In the genomic region with DNA sequence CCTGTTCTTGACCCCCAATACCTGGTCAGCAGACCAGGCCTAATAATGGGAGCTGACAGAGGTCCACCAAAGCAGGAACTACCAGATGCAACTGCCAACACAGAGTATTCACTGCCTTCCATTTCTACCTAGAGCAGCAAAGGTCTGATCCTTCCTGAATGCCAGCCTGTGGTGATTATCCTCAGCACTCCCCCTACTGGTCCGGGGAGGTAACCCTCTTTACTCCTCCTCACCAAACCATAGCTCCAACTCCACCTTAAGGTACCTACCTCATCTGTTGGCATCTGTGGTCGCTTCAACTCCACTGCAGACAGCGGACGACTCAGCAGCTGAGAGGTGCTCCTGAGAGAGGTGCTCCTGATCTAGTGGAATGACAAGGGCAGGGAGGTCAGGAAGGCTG, we compare ENCODE assay signal across 10 mouse cellular contexts. TPM values are rescaled to one million over a fixed set of nuclear protein-coding genes. Genes with fewer than 3 reads are reported as not detected.
A peak's percentile ranks its signal among the peaks of the same experiment; 100 is the strongest.
DNase-seq lines count a peak whose midpoint lies in the region; ATAC-seq and TF ChIP-seq lines count a peak whose summit lies in the region.
"Had no signal": no experiment of that assay in that cellular context is flagged by ENCODE, and none has a peak within 500 bp of the region (broad histone marks: within the 10 kb centered on the region; RNA-seq: fewer than 3 reads in every experiment).

No protein-coding gene starts in this region.

- peaks cover 15% of the 10 kb centered on the region for H3K79me2 ChIP-seq in MEL (ENCODE audit: control insufficient read depth, insufficient read depth, low read length, poor library complexity)

- H3K27ac ChIP-seq in kidney, embryonic 14.5 days (ENCODE audit: low read depth, low read length): no peak overlapping the region
- no peak overlapping the region for H3K27ac ChIP-seq in MEL (ENCODE audit: control insufficient read depth, low read depth, low read length)
- no peak overlapping the region for H3K27ac ChIP-seq in stomach, embryonic 15.5 days
- H3K27ac ChIP-seq: embryonic facial prominence, embryonic 12.5 days; lung, embryonic 15.5 days had no signal

- TF ChIP-seq EP300 in MEL (IDR thresholded peaks at IDR 0.05; ENCODE audit: low read depth in 1 of 2, low read length in 2 of 2): no peak

- no peaks in the 10 kb centered on the region for H3K27me3 ChIP-seq in kidney, embryonic 14.5 days (ENCODE audit: control insufficient read depth, insufficient read depth, low read length)
- H3K27me3 ChIP-seq in MEL (ENCODE audit: control insufficient read depth in 1 of 2, insufficient read depth in 2 of 2, low read length in 2 of 2): no peaks in the 10 kb centered on the region
- H3K27me3 ChIP-seq in stomach, embryonic 15.5 days (replicated peaks): no peaks in the 10 kb centered on the region
- H3K27me3 ChIP-seq: embryonic facial prominence, embryonic 12.5 days; lung, embryonic 15.5 days had no signal

- WGBS in kidney, embryonic 14.5 days: 52% methylated on average over 4 of the region's 4 CpGs
- 47% methylated on average over 4 of the region's 4 CpGs for WGBS in stomach, embryonic 15.5 days

- no peak overlapping the region for H3K4me3 ChIP-seq in kidney, embryonic 14.5 days (ENCODE audit: low read length)
- H3K4me3 ChIP-seq in MEL (ENCODE audit: control insufficient read depth in 1 of 2, insufficient read depth in 1 of 2, low read depth in 2 of 2, low read length in 2 of 2): no peak overlapping the region
- H3K4me3 ChIP-seq in stomach, embryonic 15.5 days (replicated peaks): no peak overlapping the region
- H3K4me3 ChIP-seq: embryonic facial prominence, embryonic 12.5 days; lung, embryonic 15.5 days had no signal

- TF ChIP-seq POLR2A in MEL (IDR thresholded peaks at IDR 0.05; ENCODE audit: control insufficient read depth in 1 of 2, insufficient read depth in 1 of 2, low read depth in 1 of 2, low read length in 2 of 2, poor library complexity in 1 of 2): no peak; a peak in 1 of 4 replicates

- no peak overlapping the region for H3K9ac ChIP-seq in kidney, embryonic 14.5 days (ENCODE audit: low read depth, low read length)
- no peak overlapping the region for H3K9ac ChIP-seq in MEL (ENCODE audit: control insufficient read depth, low read depth, low read length, poor library complexity, severe bottlenecking)
- H3K9ac ChIP-seq in stomach, embryonic 15.5 days: no peak overlapping the region
- H3K9ac ChIP-seq: embryonic facial prominence, embryonic 12.5 days; lung, embryonic 15.5 days had no signal

- 0 out of 2 replicates have a peak, but pooled peaks cover 5% of the 10 kb centered on the region for H3K4me1 ChIP-seq in kidney, embryonic 14.5 days (ENCODE audit: control insufficient read depth, insufficient read depth, low read length)
- H3K4me1 ChIP-seq in MEL (ENCODE audit: control insufficient read depth in 1 of 2, insufficient read depth in 2 of 2, low read length in 2 of 2): peaks cover 4 to 10% of the 10 kb centered on the region in 2 experiments
- peaks cover 4% of the 10 kb centered on the region for H3K4me1 ChIP-seq in stomach, embryonic 15.5 days

- peak; percentile 25 for DNase-seq in kidney, adult 11 months
- peak; percentile 86 for DNase-seq in MEL (ENCODE audit: low read depth, low spot score)
- peak; percentile 70 to 72 for DNase-seq in cerebellum, adult 18-20 months
- peak; percentile 32 for DNase-seq in gastrocnemius, postnatal 14 days
- peak; percentile 57 to 84 for DNase-seq in kidney, postnatal 36 days

- peak; percentile 74 to 98 (median 79) for TF ChIP-seq CTCF in MEL (IDR thresholded peaks at IDR 0.05 in 2 of 3, conservative IDR thresholded peaks at IDR 0.05 in 1 of 3; ENCODE audit: control insufficient read depth in 1 of 3, insufficient read depth in 1 of 3, low read depth in 2 of 3, low read length in 3 of 3, poor library complexity in 1 of 3, severe bottlenecking in 1 of 3)

- peaks cover 87% of the 10 kb centered on the region for H3K36me3 ChIP-seq in kidney, embryonic 14.5 days (ENCODE audit: control insufficient read depth, insufficient read depth, low read length)
- H3K36me3 ChIP-seq in MEL (ENCODE audit: control insufficient read depth in 1 of 2, insufficient read depth in 2 of 2, low read length in 2 of 2): peaks cover 22 to 32% of the 10 kb centered on the region in 2 experiments
- H3K36me3 ChIP-seq in stomach, embryonic 15.5 days: peaks cover 33% of the 10 kb centered on the region

- no peak overlapping the region for H3K4me2 ChIP-seq in kidney, embryonic 14.5 days (replicated peaks; ENCODE audit: low read depth, low read length)
- no peak overlapping the region for H3K4me2 ChIP-seq in stomach, embryonic 15.5 days
- H3K4me2 ChIP-seq: embryonic facial prominence, embryonic 12.5 days; lung, embryonic 15.5 days had no signal

- no peak for ATAC-seq in kidney, embryonic 14.5 days (ENCODE audit: low FRiP score, low TSS enrichment)
- ATAC-seq in megakaryocyte progenitor cell, adult 5-6 weeks (replicated peaks; ENCODE audit: poor library complexity): peak; percentile 96
- ATAC-seq in stomach, embryonic 15.5 days (ENCODE audit: insufficient read depth, low FRiP score, low read depth): peak; percentile 54; the same call in 1 of the 2 replicates

- no peaks in the 10 kb centered on the region for H3K9me3 ChIP-seq in kidney, embryonic 14.5 days (ENCODE audit: control insufficient read depth, low read length)
- no peaks in the 10 kb centered on the region for H3K9me3 ChIP-seq in MEL (replicated peaks; ENCODE audit: insufficient read depth, low read length)
- H3K9me3 ChIP-seq in stomach, embryonic 15.5 days: no peaks in the 10 kb centered on the region
- H3K9me3 ChIP-seq: embryonic facial prominence, embryonic 12.5 days; lung, embryonic 15.5 days had no signal

- intact Hi-C loops in gastrocnemius, postnatal 14 days (cut with DNase I; ENCODE audit: low total_unique reads): loop anchor here (10.0 kb wide), 1 partner anchor 111 kb away; no protein-coding TSS in a partner anchor

- TF ChIP-seq RAD21 in MEL (IDR thresholded peaks at IDR 0.05; ENCODE audit: low read depth, low read length): peak; percentile 37

TF ChIP-seq in MEL, 35 proteins besides CTCF, POLR2A, EP300 and RAD21:
- TF ChIP-seq SMC3 (IDR thresholded peaks at IDR 0.05; ENCODE audit: low read depth, low read length): peak; percentile 45
- TF ChIP-seq MYC (IDR thresholded peaks at IDR 0.05; ENCODE audit: low read depth, low read length): no peak

RNA-seq across cellular contexts. Expression of a gene that starts 6.7 kb away (rescaled TPM):
- 90.0 and 124 TPM in 2 replicates for polyA plus RNA-seq in kidney, embryonic 14.5 days (2014; fragmentation: Nextera tagmentation; extraction: Ambion mirVana)
- total RNA-seq in MEL (2012; rRNA removed): 513 and 583 TPM in 2 replicates
- 10 to 100 TPM in 1 of 2 experiments, not detected in 1; 59.4 TPM for polyA plus RNA-seq in MEL (2012; ENCODE audit: insufficient read depth in 1 of 2, insufficient read length in 2 of 2, low read depth in 1 of 2, low replicate concordance in 2 of 2, missing spikeins in 1 of 2)
- 10 to 100 TPM; 27.7 to 28.8 TPM for total RNA-seq in gastrocnemius, postnatal 14 days (2021)
- 58.2 and 76.2 TPM in 2 replicates for total RNA-seq in megakaryocyte progenitor cell, adult 5-6 weeks (2015)
- total RNA-seq in megakaryocyte progenitor cell, adult 5-6 weeks (2017): 57.1 and 73.8 TPM in 2 replicates
- 57.1 and 63.3 TPM in 2 replicates for polyA plus RNA-seq in stomach, embryonic 15.5 days (2015; fragmentation: Nextera tagmentation; extraction: Ambion mirVana)

RNA-seq across cellular contexts. Expression of a gene that starts 40.2 kb away (rescaled TPM):
- 30.5 and 36.8 TPM in 2 replicates for polyA plus RNA-seq in kidney, embryonic 14.5 days (2014; fragmentation: Nextera tagmentation; extraction: Ambion mirVana)
- total RNA-seq in MEL (2012; rRNA removed): 10.4 and 12.8 TPM in 2 replicates
- polyA plus RNA-seq in MEL (2012; ENCODE audit: insufficient read depth in 1 of 2, insufficient read length in 2 of 2, low read depth in 1 of 2, low replicate concordance in 2 of 2, missing spikeins in 1 of 2): 10 to 100 TPM in 1 of 2 experiments, not detected in 1; 49.6 TPM
- 10 to 100 TPM; 49.9 to 51.2 TPM for total RNA-seq in gastrocnemius, postnatal 14 days (2021)
- total RNA-seq in megakaryocyte progenitor cell, adult 5-6 weeks (2015): 149 and 164 TPM in 2 replicates
- total RNA-seq in megakaryocyte progenitor cell, adult 5-6 weeks (2017): 35.3 and 55.5 TPM in 2 replicates
- 35.2 and 36.5 TPM in 2 replicates for polyA plus RNA-seq in stomach, embryonic 15.5 days (2015; fragmentation: Nextera tagmentation; extraction: Ambion mirVana)

RNA-seq across cellular contexts. Expression of a gene that starts 40.6 kb away (rescaled TPM):
- 0.79 TPM in 1 of 2 replicates, not detected in the other for polyA plus RNA-seq in kidney, embryonic 14.5 days (2014; fragmentation: Nextera tagmentation; extraction: Ambion mirVana)
- 0.20 TPM in 1 of 2 replicates, not detected in the other for total RNA-seq in MEL (2012; rRNA removed)
- polyA plus RNA-seq in MEL (2012; ENCODE audit: insufficient read depth in 1 of 2, insufficient read length in 2 of 2, low read depth in 1 of 2, low replicate concordance in 2 of 2, missing spikeins in 1 of 2): under 1 TPM in 1 of 2 experiments, not detected in 1; 0.52 TPM
- 1 to 10 TPM in 1 of 2 experiments, not detected in 1; 1.9 TPM for total RNA-seq in gastrocnemius, postnatal 14 days (2021)
- total RNA-seq in megakaryocyte progenitor cell, adult 5-6 weeks (2015): 0.78 TPM in 1 of 2 replicates, not detected in the other
- total RNA-seq in megakaryocyte progenitor cell, adult 5-6 weeks (2017): not detected in 2 replicates
- 0.28 TPM in 1 of 2 replicates, not detected in the other for polyA plus RNA-seq in stomach, embryonic 15.5 days (2015; fragmentation: Nextera tagmentation; extraction: Ambion mirVana)
- polyA plus RNA-seq: embryonic facial prominence, embryonic 12.5 days; lung, embryonic 15.5 days had no signal

RNA-seq across cellular contexts. Expression of a gene that starts 56.5 kb away (rescaled TPM):
- polyA plus RNA-seq in kidney, embryonic 14.5 days (2014; fragmentation: Nextera tagmentation; extraction: Ambion mirVana): 26.1 and 41.3 TPM in 2 replicates
- total RNA-seq in MEL (2012; rRNA removed): 2.9 and 3.5 TPM in 2 replicates
- 10 to 100 TPM in 1 of 2 experiments, not detected in 1; 19.0 TPM for polyA plus RNA-seq in MEL (2012; ENCODE audit: insufficient read depth in 1 of 2, insufficient read length in 2 of 2, low read depth in 1 of 2, low replicate concordance in 2 of 2, missing spikeins in 1 of 2)
- 10 to 100 TPM; 44.1 to 56.5 TPM for total RNA-seq in gastrocnemius, postnatal 14 days (2021)
- 12.0 and 16.8 TPM in 2 replicates for total RNA-seq in megakaryocyte progenitor cell, adult 5-6 weeks (2015)
- total RNA-seq in megakaryocyte progenitor cell, adult 5-6 weeks (2017): 9.2 and 10.8 TPM in 2 replicates
- polyA plus RNA-seq in stomach, embryonic 15.5 days (2015; fragmentation: Nextera tagmentation; extraction: Ambion mirVana): 29.9 and 33.5 TPM in 2 replicates

Comparison
In these comparisons a context has a peak if more than half of its experiments do, and no peak if none do; other contexts are left out.
1. DNase-seq: peak in every context shown above with its lines; median percentile 86 in MEL; 71 in cerebellum, adult 18-20 months; 70 in kidney, postnatal 36 days; 32 in gastrocnemius, postnatal 14 days; 25 in kidney, adult 11 months.